Mouse (Mus musculus) hindbrain, embryonic 11.5 days (tissue): ENCODE measurements at regions not wholly inside any gene's neighbourhood (a gene's known extent, or its start where the extent isn't known, plus 50 kb on each side); places are given as distances from the start of the nearest gene placed in this dataset.

Experiments used
- ATAC-seq: fragments of 200-750 bp; cut with Nextera tagmentation; 2 replicates; pipeline ENCODE4 v1.8.0; 2017; ENCODE audit warnings: mild to moderate bottlenecking, moderate TSS enrichment, moderate library complexity; ENCODE audit not compliant: low FRiP score
- DNase-seq: peaks from one replicate; pipeline ENCODE4 v3.0.0-alpha.2; 2015; ENCODE audit warnings: low spot score
- H3K27ac ChIP-seq: fragments of 300-500 bp; sonication (generic); 2 replicates; pipeline ENCODE4 v1.5.1; 2014; ENCODE audit warnings: mild to moderate bottlenecking, low read depth, low read length
- H3K27me3 ChIP-seq: fragments of 300-500 bp; sonication (generic); 2 replicates; pipeline ENCODE4 v1.6.1; 2014; ENCODE audit warnings: mild to moderate bottlenecking, low read length, moderate library complexity, mixed read lengths; ENCODE audit not compliant: control insufficient read depth, insufficient read depth
- H3K36me3 ChIP-seq: fragments of 300-500 bp; sonication (generic); 2 replicates; pipeline ENCODE4 v1.6.1; 2014; ENCODE audit warnings: mild to moderate bottlenecking, low read length, moderate library complexity, mixed read lengths; ENCODE audit not compliant: control insufficient read depth, insufficient read depth
- H3K4me1 ChIP-seq: fragments of 300-500 bp; sonication (generic); replicated peaks from 2 replicates; pipeline ENCODE4 v1.6.1; 2014; ENCODE audit warnings: low read length, mixed read lengths; ENCODE audit not compliant: control insufficient read depth, insufficient read depth
- H3K4me2 ChIP-seq: fragments of 300-500 bp; sonication (generic); replicated peaks from 2 replicates; pipeline ENCODE4 v1.6.1; 2014; ENCODE audit warnings: mild to moderate bottlenecking, low read depth, low read length
- H3K4me3 ChIP-seq: fragments of 300-500 bp; sonication (generic); 2 replicates; pipeline ENCODE4 v1.5.1; 2014; ENCODE audit warnings: low read depth, low read length
- H3K9ac ChIP-seq: fragments of 300-500 bp; sonication (generic); 2 replicates; pipeline ENCODE4 v1.6.1; 2014; ENCODE audit warnings: low read depth, low read length
- H3K9me3 ChIP-seq: fragments of 300-500 bp; sonication (generic); 2 replicates; pipeline ENCODE4 v1.6.1; 2016; ENCODE audit warnings: low read length; ENCODE audit not compliant: control insufficient read depth
- WGBS: fragments of 180-500 bp; shearing (Covaris S2); extraction: QIAGEN DNeasy Blood & Tissue Kit; methylation state at CpG from one replicate; pipeline ENCODE4 v1.1.7; 2014; 5-methylcytosine and 5-hydroxymethylcytosine counted together

- WGBS, result 6% methylated on average over 5 of the region's 5 CpGs
- H3K27me3 ChIP-seq, result no peaks in the 10 kb centered on the region
- ATAC-seq, result peak; percentile 71
- H3K9ac ChIP-seq, result peak overlapping the region; percentile 64
- H3K9me3 ChIP-seq, result no peaks in the 10 kb centered on the region
- peaks cover 4% of the 10 kb centered on the region; the same call in 1 of the 2 replicates for H3K4me1 ChIP-seq
- peak overlapping the region; percentile 17; the same call in 1 of the 2 replicates for H3K4me3 ChIP-seq
- peak overlapping the region; percentile 41 for H3K4me2 ChIP-seq
- H3K27ac ChIP-seq, result peak overlapping the region; percentile 93
- DNase-seq, result no peak
- no peaks in the 10 kb centered on the region for H3K36me3 ChIP-seq
These were observed 67.7 kb upstream of the Ubash3b start for GRCm38 (mm10) chr9:41229225-41229582.

GRCm38 (mm10) chr9:41228425-41229224, 67.1 kb upstream of the Ubash3b start:
- no peaks in the 10 kb centered on the region for H3K36me3 ChIP-seq
- peak overlapping the region; percentile 93 for H3K27ac ChIP-seq
- peak; percentile 95 for ATAC-seq
- peak overlapping the region; percentile 64 for H3K9ac ChIP-seq
- no peaks in the 10 kb centered on the region for H3K27me3 ChIP-seq
- H3K4me2 ChIP-seq, result peak overlapping the region; percentile 41
- WGBS, result 6% methylated on average over 29 of the region's 29 CpGs
- no peaks in the 10 kb centered on the region for H3K9me3 ChIP-seq
- peaks cover 4% of the 10 kb centered on the region; the same call in 1 of the 2 replicates for H3K4me1 ChIP-seq
- peak overlapping the region; percentile 17; the same call in 1 of the 2 replicates for H3K4me3 ChIP-seq
- peak; percentile 95 for DNase-seq

GRCm38 (mm10) chr9:41223406-41223805, 61.9 kb upstream of the Ubash3b start:
- Histone ChIP-seq H3K27ac (no peak overlapping the region), H3K9ac (no peak overlapping the region)
- WGBS, result 69% methylated on average over 11 of the region's 11 CpGs

GRCm38 (mm10) chr9:41222346-41223015, 61.0 kb upstream of the Ubash3b start:
- 91% methylated on average over 16 of the region's 16 CpGs for WGBS
- Histone ChIP-seq H3K27me3 (no peaks in the 10 kb centered on the region), H3K36me3 (no peaks in the 10 kb centered on the region), H3K4me1 (no peaks in the 10 kb centered on the region; the same call in 1 of the 2 replicates), H3K27ac (no peak overlapping the region), H3K4me3 (no peak overlapping the region), H3K4me2 (no peak overlapping the region), H3K9me3 (no peaks in the 10 kb centered on the region), H3K9ac (no peak overlapping the region)
- ATAC-seq (no peak), DNase-seq (no peak)

More at GRCm38 (mm10) chr9:41223406-41223805, 61.9 kb upstream of the Ubash3b start:
- H3K36me3 ChIP-seq, result no peaks in the 10 kb centered on the region
- H3K4me1 ChIP-seq, result no peaks in the 10 kb centered on the region; the same call in 1 of the 2 replicates
- no peak overlapping the region for H3K4me2 ChIP-seq
- no peak for DNase-seq
- ATAC-seq, result no peak
- H3K9me3 ChIP-seq, result no peaks in the 10 kb centered on the region
- H3K4me3 ChIP-seq, result no peak overlapping the region
- H3K27me3 ChIP-seq, result no peaks in the 10 kb centered on the region

- Histone ChIP-seq H3K4me2 (no peak overlapping the region), H3K27ac (no peak overlapping the region), H3K9me3 (no peaks in the 10 kb centered on the region), H3K4me1 (no peaks in the 10 kb centered on the region; the same call in 1 of the 2 replicates), H3K9ac (no peak overlapping the region), H3K36me3 (no peaks in the 10 kb centered on the region), H3K27me3 (no peaks in the 10 kb centered on the region), H3K4me3 (no peak overlapping the region)
- no peak for DNase-seq
- 85% methylated on average over 4 of the region's 4 CpGs for WGBS
- ATAC-seq, result no peak
These were observed 59.8 kb upstream of the Ubash3b start for GRCm38 (mm10) chr9:41221110-41221790.

GRCm38 (mm10) chr9:41220105-41220669, 58.7 kb upstream of the Ubash3b start:
- H3K27ac ChIP-seq, result no peak overlapping the region
- no peaks in the 10 kb centered on the region for H3K36me3 ChIP-seq
- WGBS, result 92% methylated on average over 3 of the region's 3 CpGs
- no peak overlapping the region for H3K4me2 ChIP-seq
- ATAC-seq (no peak), DNase-seq (no peak)
- H3K4me3 ChIP-seq, result no peak overlapping the region
- H3K27me3 ChIP-seq, result no peaks in the 10 kb centered on the region
- H3K9me3 ChIP-seq, result no peaks in the 10 kb centered on the region
- no peak overlapping the region for H3K9ac ChIP-seq
- H3K4me1 ChIP-seq, result no peaks in the 10 kb centered on the region; the same call in 1 of the 2 replicates

GRCm38 (mm10) chr9:41218702-41219101, 57.2 kb upstream of the Ubash3b start:
- H3K9me3 ChIP-seq, result no peaks in the 10 kb centered on the region
- no peaks in the 10 kb centered on the region; the same call in 1 of the 2 replicates for H3K4me1 ChIP-seq
- no peak overlapping the region for H3K27ac ChIP-seq
- DNase-seq (no peak), ATAC-seq (no peak)
- H3K36me3 ChIP-seq, result no peaks in the 10 kb centered on the region
- no peak overlapping the region for H3K9ac ChIP-seq
- WGBS, result 93% methylated on average over 6 of the region's 6 CpGs
- no peak overlapping the region for H3K4me2 ChIP-seq
- no peak overlapping the region for H3K4me3 ChIP-seq
- no peaks in the 10 kb centered on the region for H3K27me3 ChIP-seq

GRCm38 (mm10) chr9:41216248-41216647, 54.8 kb upstream of the Ubash3b start:
- Histone ChIP-seq H3K4me1 (peaks cover 5% of the 10 kb centered on the region), H3K9me3 (no peaks in the 10 kb centered on the region), H3K27ac (no peak overlapping the region), H3K4me3 (no peak overlapping the region), H3K9ac (no peak overlapping the region), H3K4me2 (no peak overlapping the region), H3K36me3 (no peaks in the 10 kb centered on the region), H3K27me3 (no peaks in the 10 kb centered on the region)
- no peak for DNase-seq
- ATAC-seq, result no peak
- WGBS, result 52% methylated on average over 3 of the region's 3 CpGs
